Mouse (Mus musculus) heart, embryonic 14.5 days (tissue): ENCODE results near the gene Apoc3. TPM values are rescaled to one million over a fixed set of nuclear protein-coding genes. Genes with fewer than 3 reads are reported as not detected.

ENCODE experiments used
- ATAC-seq: fragments of 200-750 bp; cut with Nextera tagmentation; 2 replicates; pipeline ENCODE4 v1.8.0; 2017; ENCODE audit warnings: low read depth, moderate TSS enrichment; ENCODE audit not compliant: insufficient number of reproducible peaks, insufficient read depth, low FRiP score
- H3K27ac ChIP-seq, 2 experiments: fragments of 200-500 bp in 1 of 2; fragments of 300-500 bp in 1 of 2; sonication (generic) in 1 of 2; replicated peaks in 1 of 2; 2 replicates each; pipeline ENCODE4 v1.5.1; 2012 to 2014; ENCODE audit warnings: low read depth in 2 of 2, low read length in 2 of 2, control low read depth in 1 of 2, mild to moderate bottlenecking in 1 of 2, mixed read lengths in 1 of 2; ENCODE audit not compliant: control insufficient read depth in 1 of 2, insufficient read depth in 1 of 2
- H3K27me3 ChIP-seq: fragments of 300-500 bp; sonication (generic); 2 replicates; pipeline ENCODE4 v1.6.1; 2014; ENCODE audit warnings: mild to moderate bottlenecking, low read length, control low read depth; ENCODE audit not compliant: control insufficient read depth, insufficient read depth
- H3K36me3 ChIP-seq: fragments of 300-500 bp; sonication (generic); 2 replicates; pipeline ENCODE4 v1.6.1; 2014; ENCODE audit warnings: mild to moderate bottlenecking, control low read depth, low read length, mixed read lengths; ENCODE audit not compliant: control insufficient read depth, insufficient read depth
- H3K4me1 ChIP-seq, 2 experiments: fragments of 200-500 bp in 1 of 2; fragments of 300-500 bp in 1 of 2; sonication (generic) in 1 of 2; 2 replicates each; pipeline ENCODE4 v1.6.1; 2012 to 2014; ENCODE audit warnings: low read length in 2 of 2, control low read depth in 1 of 2, mixed read lengths in 1 of 2; ENCODE audit not compliant: control insufficient read depth in 2 of 2, insufficient read depth in 2 of 2
- H3K4me2 ChIP-seq: fragments of 300-500 bp; sonication (generic); 2 replicates; pipeline ENCODE4 v1.6.1; 2014; ENCODE audit warnings: mild to moderate bottlenecking, low read length
- H3K4me3 ChIP-seq, 2 experiments: fragments of 200-500 bp in 1 of 2; fragments of 300-500 bp in 1 of 2; sonication (generic) in 1 of 2; 2 replicates each; pipeline ENCODE4 v1.5.1; 2012 to 2014; ENCODE audit warnings: low read length in 2 of 2, mild to moderate bottlenecking in 2 of 2, control low read depth in 1 of 2, low read depth in 1 of 2, moderate library complexity in 1 of 2; ENCODE audit not compliant: control insufficient read depth in 1 of 2, insufficient read depth in 1 of 2
- H3K9ac ChIP-seq: fragments of 300-500 bp; sonication (generic); 2 replicates; pipeline ENCODE4 v1.6.1; 2014; ENCODE audit warnings: mild to moderate bottlenecking, low read length
- H3K9me3 ChIP-seq: fragments of 300-500 bp; sonication (generic); 2 replicates; pipeline ENCODE4 v1.6.1; 2016; ENCODE audit warnings: low read length, control low read depth; ENCODE audit not compliant: control insufficient read depth
- WGBS: fragments of 180-500 bp; shearing (Covaris S2); extraction: QIAGEN DNeasy Blood & Tissue Kit; methylation state at CpG from one replicate; pipeline ENCODE4 v1.1.7; 2014; 5-methylcytosine and 5-hydroxymethylcytosine counted together
- polyA plus RNA-seq: library from polyadenylated mRNA; unstranded; fragments of >200 nt; fragmentation: Nextera tagmentation; extraction: Ambion mirVana; gene quantifications from 2 replicates; pipeline ENCODE4 v1.2.1, GENCODE M21; 2014

Apoc3 gene
- polyA plus RNA-seq, 1 experiment from 2014 or later = not detected

DNA sequence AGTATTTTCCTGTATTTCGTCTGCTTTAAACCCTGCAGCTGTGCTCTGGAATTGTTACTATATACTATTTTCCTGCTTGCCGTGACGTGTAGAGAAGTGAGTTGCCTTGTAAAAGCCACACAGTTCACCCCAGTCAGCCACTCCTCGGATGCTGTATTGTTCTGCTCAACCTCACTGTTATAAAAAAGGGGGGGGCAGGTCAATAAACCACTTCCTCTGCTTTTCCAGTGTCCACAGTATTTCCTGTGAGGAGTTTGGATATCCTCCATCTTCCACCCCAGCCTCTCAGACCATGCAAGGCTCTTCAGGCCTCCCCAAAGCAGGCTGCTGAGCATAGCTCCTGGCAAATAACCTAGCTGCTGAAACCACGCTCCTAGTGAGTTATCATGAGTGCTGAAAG lies 50.9 kb downstream of the Apoc3 start:
- Histone ChIP-seq H3K36me3 (0 out of 2 replicates have a peak, but pooled peaks cover 3% of the 10 kb centered on the region), H3K9ac (no peak overlapping the region), H3K27ac (peak overlapping the region; percentile 73 to 81), H3K4me3 (no peak overlapping the region), H3K27me3 (no peaks in the 10 kb centered on the region), H3K4me1 (peaks cover 4 to 6% of the 10 kb centered on the region in 2 experiments; a peak in 3 of 4 replicates), H3K4me2 (no peak overlapping the region), H3K9me3 (no peaks in the 10 kb centered on the region)
- WGBS = 55% methylated on average over 5 of the region's 5 CpGs
- peak; percentile 69 for ATAC-seq

Other genes starting within 250 kb of the Apoc3 start
- gene Pafah1b2, start 222.9 kb downstream of the Apoc3 start, polyA plus RNA-seq = 141 and 148 TPM in 2 replicates
- 13.1 and 14.1 TPM in 2 replicates for gene Sik3, start 222.8 kb downstream of the Apoc3 start, polyA plus RNA-seq
- gene Apoa1, start 7.1 kb downstream of the Apoc3 start, polyA plus RNA-seq = 0.59 and 1.5 TPM in 2 replicates
- not detected in 2 replicates for gene Apoa4, start 5.1 kb upstream of the Apoc3 start, polyA plus RNA-seq
- gene Apoa5, start 33.0 kb upstream of the Apoc3 start, polyA plus RNA-seq = not detected in 2 replicates
- gene Zpr1, start 37.4 kb upstream of the Apoc3 start, polyA plus RNA-seq = 31.5 and 33.0 TPM in 2 replicates
- gene Bud13, start 47.4 kb upstream of the Apoc3 start, polyA plus RNA-seq = 11.2 and 13.8 TPM in 2 replicates
- not detected in 2 replicates for gene 4931429L15Rik, start 84.3 kb upstream of the Apoc3 start, polyA plus RNA-seq